Mouse (Mus musculus) embryonic fibroblast, embryonic 13.5 days (primary cell): ENCODE results near the gene Simc1. TPM values are rescaled to one million over a fixed set of nuclear protein-coding genes. Genes with fewer than 3 reads are reported as not detected.

ENCODE experiments used
- H3K27ac ChIP-seq: 2 replicates; pipeline ENCODE4 v1.5.1; 2012; ENCODE audit warnings: low read length, control low read depth, inconsistent platforms; ENCODE audit not compliant: insufficient read depth
- H3K4me1 ChIP-seq: 2 replicates; pipeline ENCODE4 v1.6.1; 2011; ENCODE audit warnings: low read length; ENCODE audit not compliant: control insufficient read depth, insufficient read depth
- H3K4me3 ChIP-seq: 2 replicates; pipeline ENCODE4 v1.5.1; 2011; ENCODE audit warnings: mild to moderate bottlenecking, control low read depth, low read length; ENCODE audit not compliant: insufficient read depth
- CTCF ChIP-seq: IDR thresholded peaks from 2 replicates; pipeline ENCODE4 v1.5.1; 2011; ENCODE audit warnings: mild to moderate bottlenecking, control low read depth, low read length, moderate library complexity, borderline replicate concordance; ENCODE audit not compliant: insufficient read depth
- POLR2A ChIP-seq: IDR thresholded peaks from 2 replicates; pipeline ENCODE4 v1.6.1; 2011; ENCODE audit warnings: low read depth, mild to moderate bottlenecking, control low read depth, low read length, moderate library complexity
- polyA plus RNA-seq: library from polyadenylated mRNA; stranded (reverse); fragments of >200 nt; gene quantifications from 2 replicates; pipeline ENCODE4 v1.2.4, GENCODE M21; 2011; ENCODE audit warnings: low read depth; ENCODE audit not compliant: missing spikeins, insufficient read length

Simc1 gene
- polyA plus RNA-seq, 1 experiment: 18.4 TPM

DNA sequence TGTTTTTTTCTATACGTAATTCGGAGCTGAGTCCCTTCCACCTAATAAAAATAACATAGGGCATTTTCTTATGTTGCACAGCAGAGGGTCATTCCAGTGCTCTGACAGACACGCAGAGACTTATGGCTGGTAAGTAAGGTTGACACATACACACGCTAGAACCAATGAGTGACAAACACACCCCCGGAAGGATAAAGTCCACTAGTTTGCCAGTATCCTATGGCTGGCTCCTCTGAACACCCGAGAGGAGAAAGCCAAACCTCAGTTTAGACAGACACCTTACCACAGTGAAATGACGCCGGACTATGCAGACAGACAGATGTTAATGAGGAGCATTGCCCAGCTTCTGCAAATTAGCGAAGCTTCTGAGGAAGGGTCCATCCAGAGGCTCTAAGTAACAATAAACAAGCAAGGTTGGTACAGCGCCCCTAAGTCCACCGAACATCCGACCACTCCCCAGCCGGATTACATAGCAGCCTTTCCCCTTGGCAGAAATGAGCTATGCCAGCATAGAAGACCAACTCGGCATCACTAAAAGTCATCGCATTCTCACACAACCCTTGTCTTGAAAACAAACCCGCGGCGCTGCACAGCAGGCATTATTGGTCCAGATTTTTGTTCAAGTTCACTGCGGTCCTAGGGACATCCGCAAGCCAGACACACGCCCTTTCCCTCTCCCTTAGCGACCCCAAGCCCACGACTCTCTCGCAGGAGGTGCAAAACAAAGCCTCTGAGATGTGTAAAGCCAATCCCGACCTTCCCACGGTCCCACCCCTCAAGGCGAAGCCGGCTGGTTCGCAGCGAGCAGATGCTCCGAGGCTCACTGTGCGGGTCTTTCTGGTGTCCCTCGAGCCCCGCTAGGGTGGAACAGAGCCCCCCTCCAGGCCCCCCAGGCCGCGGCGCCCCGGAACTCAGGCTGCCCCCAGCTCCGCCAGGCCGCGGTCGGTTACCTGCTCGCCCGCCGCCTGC lies 60.9 kb downstream of the Simc1 start:
- Histone ChIP-seq H3K4me1 (no peaks in the 10 kb centered on the region), H3K4me3 (peak overlapping the region; percentile 81), H3K27ac (no peak overlapping the region)
- TF ChIP-seq POLR2A (no peak), CTCF (no peak)

DNA sequence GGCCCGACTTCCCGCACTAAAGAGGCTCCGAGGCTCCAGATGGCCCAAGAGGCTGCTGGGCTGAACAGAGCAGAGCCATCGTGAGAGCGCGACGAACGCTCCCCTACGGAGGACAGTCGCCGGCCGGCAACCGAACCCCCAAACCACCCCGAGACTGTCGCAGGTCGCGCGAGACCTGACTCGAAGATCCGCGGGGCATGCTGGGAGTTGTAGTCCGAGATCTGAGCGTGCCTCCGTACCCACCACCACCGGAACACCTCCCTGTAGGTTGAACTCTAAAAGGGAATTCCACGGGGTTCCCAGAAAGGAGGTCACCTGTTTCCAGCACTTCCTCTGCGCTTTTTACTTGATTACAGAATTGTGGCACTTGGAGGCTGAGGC lies 61.6 kb downstream of the Simc1 start, which contains the start of gene 4833439L19Rik:
TSS of gene 4833439L19Rik (minus strand) at position 235 of the 381 bp plus-strand sequence.
- no peak within 1 kb of the TSS for H3K27ac ChIP-seq
- H3K4me3 ChIP-seq: peak within 1 kb of the TSS; percentile 81

DNA sequence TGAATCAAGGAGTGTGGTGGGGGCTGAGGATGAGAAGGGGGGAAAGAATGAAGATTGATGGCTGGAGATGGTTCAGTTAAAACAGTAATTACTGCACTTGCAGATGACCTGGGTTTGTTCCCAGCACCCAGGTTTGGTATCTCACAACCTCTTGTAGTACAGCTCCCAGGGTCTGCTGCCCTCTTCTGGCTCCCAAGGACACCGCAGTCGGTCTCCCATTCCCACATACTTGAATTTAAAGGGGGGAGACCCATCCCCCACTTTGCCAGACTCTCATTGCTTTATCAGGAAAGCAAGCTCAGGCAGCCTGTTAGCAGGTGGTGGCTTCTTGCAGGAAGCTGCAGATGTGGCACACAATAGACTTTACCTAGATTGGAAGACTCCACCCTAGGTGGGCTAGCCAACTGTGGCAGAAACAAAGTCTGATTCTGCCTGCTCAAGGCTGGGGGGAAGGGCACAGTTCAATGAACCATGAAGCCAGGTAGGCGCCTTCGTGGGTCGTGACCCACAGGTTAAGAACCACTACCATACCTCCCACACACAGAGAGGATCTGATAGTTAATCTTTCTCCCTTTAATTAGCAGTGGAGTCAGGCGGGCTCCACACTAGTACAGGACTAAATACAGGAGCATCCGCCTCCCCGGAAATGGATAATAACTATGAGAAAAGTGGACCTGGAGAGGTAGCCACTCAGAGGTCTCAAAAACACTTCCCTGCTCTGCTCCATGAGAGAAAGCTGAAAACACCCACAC lies 62.2 kb downstream of the Simc1 start:
- Histone ChIP-seq H3K4me1 (no peaks in the 10 kb centered on the region), H3K4me3 (peak overlapping the region; percentile 81), H3K27ac (no peak overlapping the region)
- TF ChIP-seq CTCF: peak; percentile 21; the same call in 1 of the 2 replicates
- no peak for TF ChIP-seq POLR2A

More for the DNA sequence above, 61.6 kb downstream of the Simc1 start, which contains the start of gene 4833439L19Rik:
- TF ChIP-seq POLR2A (peak; percentile 93), CTCF (no peak)
- no peaks in the 10 kb centered on the region for H3K4me1 ChIP-seq

DNA sequence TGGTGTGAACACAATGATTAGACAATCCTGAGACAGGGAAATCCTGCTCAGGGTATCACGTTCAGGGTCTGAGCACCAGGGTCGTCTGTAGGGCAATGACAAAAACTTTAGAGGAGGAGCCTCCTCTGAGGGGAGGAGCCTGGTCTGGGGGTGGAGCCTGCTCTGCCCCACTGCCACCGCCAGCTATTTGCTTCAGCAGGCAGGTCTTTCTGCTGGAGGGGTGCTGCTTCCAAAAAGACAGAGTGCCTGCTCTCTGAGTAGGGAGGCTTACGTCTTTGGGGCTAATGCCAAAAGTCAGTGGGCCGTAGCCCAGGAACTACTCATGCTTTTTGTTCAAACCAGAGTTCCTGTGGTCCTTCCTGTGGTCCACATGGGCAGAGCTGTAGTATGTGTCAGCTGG lies 64.8 kb downstream of the Simc1 start:
- no peak overlapping the region for H3K27ac ChIP-seq
- no peaks in the 10 kb centered on the region for H3K4me1 ChIP-seq
- H3K4me3 ChIP-seq: no peak overlapping the region
- no peak for TF ChIP-seq CTCF
- no peak for TF ChIP-seq POLR2A

DNA sequence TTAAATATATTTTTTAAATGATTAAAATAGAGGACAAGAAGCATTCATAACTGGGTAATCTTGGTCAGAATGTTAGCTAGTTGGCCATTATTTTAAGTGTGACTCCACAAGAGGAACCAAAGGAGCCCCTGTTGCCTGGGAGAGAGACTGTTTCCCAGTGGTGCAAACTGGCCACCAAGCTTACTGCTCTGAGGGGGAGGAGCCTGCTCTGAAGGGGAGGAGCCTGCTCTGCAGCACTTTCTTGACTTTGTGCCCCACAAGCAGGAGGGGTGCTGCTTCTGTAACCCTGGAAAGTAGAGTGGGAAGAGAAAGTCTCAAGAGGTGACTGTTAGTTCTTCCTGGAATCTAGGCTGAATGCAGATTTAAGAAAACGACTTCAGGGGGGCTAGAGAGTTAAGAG lies 65.7 kb downstream of the Simc1 start:
- Histone ChIP-seq H3K4me3 (no peak overlapping the region), H3K27ac (no peak overlapping the region), H3K4me1 (0 out of 2 replicates have a peak, but pooled peaks cover under 1% of the 10 kb centered on the region)
- TF ChIP-seq CTCF (no peak), POLR2A (no peak)

DNA sequence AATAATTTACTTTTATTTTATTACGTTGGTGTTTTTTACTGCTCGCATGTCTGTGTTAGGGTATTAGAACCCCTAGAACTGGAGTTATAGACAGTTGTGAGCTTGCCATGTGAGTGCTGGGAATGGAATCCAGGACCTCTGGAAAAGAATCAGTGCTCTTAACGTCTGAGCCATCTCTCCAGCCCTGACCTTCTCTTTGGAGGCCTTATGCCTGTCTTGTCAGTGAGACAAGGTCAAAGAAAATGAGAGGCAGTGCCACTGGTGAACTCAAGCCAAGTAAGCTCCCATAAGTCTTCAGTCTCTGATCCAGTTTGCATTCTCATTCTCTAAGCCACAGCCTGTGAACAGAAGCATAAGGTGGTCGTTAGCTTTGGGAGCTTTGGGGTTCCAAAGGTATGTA lies 67.2 kb downstream of the Simc1 start:
- TF ChIP-seq POLR2A: no peak
- no peak for TF ChIP-seq CTCF
- H3K4me1 ChIP-seq: 0 out of 2 replicates have a peak, but pooled peaks cover 2% of the 10 kb centered on the region
- no peak overlapping the region for H3K27ac ChIP-seq
- H3K4me3 ChIP-seq: no peak overlapping the region

DNA sequence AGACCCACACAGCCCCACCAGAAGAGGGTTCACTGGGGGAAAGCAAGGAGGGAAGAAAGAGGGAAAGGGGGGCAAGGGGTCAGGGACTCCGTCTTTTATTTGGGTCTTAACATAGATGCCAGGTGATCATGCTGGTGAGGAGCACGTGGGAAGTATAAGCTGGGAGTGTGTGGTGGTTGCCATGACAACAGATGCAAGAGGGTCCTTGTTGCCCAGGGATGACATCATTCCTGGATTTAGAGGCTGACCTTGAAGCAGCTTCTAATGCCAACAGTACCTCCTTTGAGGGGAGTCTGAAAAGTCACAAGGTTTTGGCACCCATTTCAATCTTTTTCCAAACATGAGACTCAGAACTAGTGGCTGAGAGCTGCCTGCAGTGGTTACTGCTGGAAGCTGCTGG lies 68.1 kb downstream of the Simc1 start:
- Histone ChIP-seq H3K4me1 (0 out of 2 replicates have a peak, but pooled peaks cover 2% of the 10 kb centered on the region), H3K4me3 (no peak overlapping the region), H3K27ac (no peak overlapping the region)
- no peak for TF ChIP-seq CTCF
- TF ChIP-seq POLR2A: no peak

DNA sequence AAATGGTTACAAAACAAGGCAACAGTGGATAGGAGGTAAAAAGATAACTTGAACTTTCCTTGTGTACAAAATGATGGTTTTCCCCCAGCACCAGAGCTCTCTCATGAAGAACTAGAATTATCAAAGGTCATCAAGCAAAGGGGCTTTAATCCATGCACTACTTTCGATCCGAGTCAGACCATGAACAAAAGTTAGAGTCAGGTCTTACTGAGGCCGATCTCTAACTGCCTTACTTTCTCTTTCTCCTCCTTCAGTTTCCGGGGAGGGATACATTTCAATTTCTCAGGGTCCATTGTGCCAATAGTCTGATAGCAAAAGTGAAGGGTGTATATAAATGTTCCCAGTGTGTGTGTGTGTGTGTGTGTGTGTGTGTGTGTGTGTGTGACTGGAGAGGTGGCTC lies 69.0 kb downstream of the Simc1 start:
- Histone ChIP-seq H3K27ac (no peak overlapping the region), H3K4me3 (no peak overlapping the region), H3K4me1 (0 out of 2 replicates have a peak, but pooled peaks cover 2% of the 10 kb centered on the region)
- TF ChIP-seq CTCF: no peak
- TF ChIP-seq POLR2A: no peak

DNA sequence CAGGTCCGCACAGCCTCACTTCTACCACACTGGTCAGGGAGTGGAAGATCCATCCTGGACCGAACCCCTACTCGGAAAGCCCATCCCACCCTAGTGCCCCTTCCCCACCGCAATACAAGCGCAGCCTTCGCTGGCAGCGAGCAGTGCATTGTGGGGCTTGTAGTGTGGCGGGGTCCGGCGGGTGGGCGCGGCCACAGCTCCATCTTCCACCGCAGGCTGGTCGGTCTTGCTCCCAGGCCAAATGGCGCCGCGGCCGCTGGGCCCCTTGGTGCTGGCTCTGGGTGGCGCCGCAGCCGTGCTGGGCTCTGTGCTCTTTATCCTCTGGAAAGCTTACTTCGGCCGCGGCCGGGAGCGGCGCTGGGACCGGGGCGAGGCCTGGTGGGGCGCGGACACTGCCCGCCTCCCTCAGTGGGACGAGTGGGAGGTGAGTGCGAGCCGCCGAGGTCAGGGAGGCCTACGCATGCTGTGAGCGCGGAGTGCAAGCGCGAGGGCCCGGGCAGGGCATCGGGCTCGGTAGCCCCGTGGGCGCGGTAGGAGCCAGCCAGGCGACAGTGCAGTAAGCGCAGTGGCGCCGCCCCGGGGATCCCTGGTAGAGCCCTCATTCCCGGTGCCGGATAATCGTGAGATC lies 71.4 kb downstream of the Simc1 start, which contains the start of gene Arl10:
TSS of gene Arl10 (plus strand) at position 162 of the 628 bp plus-strand sequence.
- Histone ChIP-seq H3K27ac (peak within 1 kb of the TSS; percentile 50), H3K4me3 (peak within 1 kb of the TSS; percentile 76), H3K4me1 (0 out of 2 replicates have a peak, but pooled peaks cover 2% of the 10 kb centered on the region)
- TF ChIP-seq POLR2A (peak; percentile 57), CTCF (no peak)
